Mouse (Mus musculus): ENCODE measurements around the gene Dusp16. TPM values are rescaled to one million over a fixed set of nuclear protein-coding genes. Genes with fewer than 3 reads are reported as not detected.

Gene Dusp16
- polyA plus RNA-seq, 1 experiment from 2014 or later, result 10.9 TPM

- Histone ChIP-seq H3K36me3 (ENCODE audit: control insufficient read depth, insufficient read depth, low read length) (peaks cover 12% of the 10 kb centered on the region), H3K4me2 (ENCODE audit: low read depth, low read length) (no peak overlapping the region), H3K4me3 (ENCODE audit: low read length) (no peak overlapping the region), H3K27me3 (ENCODE audit: control insufficient read depth, insufficient read depth, low read depth, low read length) (no peaks in the 10 kb centered on the region), H3K4me1 (replicated peaks; ENCODE audit: control insufficient read depth, insufficient read depth, low read length) (no peaks in the 10 kb centered on the region), H3K9ac (ENCODE audit: low read length) (no peak overlapping the region), H3K27ac (ENCODE audit: low read length) (no peak overlapping the region), H3K9me3 (ENCODE audit: control insufficient read depth, low read length) (no peaks in the 10 kb centered on the region)
- WGBS, result 84% methylated on average over 20 of the region's 20 CpGs
- ATAC-seq (ENCODE audit: low read depth), result no peak
Observed at GRCm38 (mm10) chr6:134717886-134718667, 74.3 kb downstream of the Dusp16 start.

GRCm38 (mm10) chr6:134716168-134716587, 76.2 kb downstream of the Dusp16 start:
- Histone ChIP-seq H3K27me3 (ENCODE audit: control insufficient read depth, insufficient read depth, low read depth, low read length) (no peaks in the 10 kb centered on the region), H3K36me3 (ENCODE audit: control insufficient read depth, insufficient read depth, low read length) (peaks cover 12% of the 10 kb centered on the region), H3K4me1 (replicated peaks; ENCODE audit: control insufficient read depth, insufficient read depth, low read length) (no peaks in the 10 kb centered on the region), H3K4me2 (ENCODE audit: low read depth, low read length) (no peak overlapping the region), H3K9me3 (ENCODE audit: control insufficient read depth, low read length) (no peaks in the 10 kb centered on the region), H3K9ac (ENCODE audit: low read length) (no peak overlapping the region), H3K27ac (ENCODE audit: low read length) (no peak overlapping the region), H3K4me3 (ENCODE audit: low read length) (no peak overlapping the region)
- no peak for ATAC-seq (ENCODE audit: low read depth)
- WGBS, result 55% methylated on average over 6 of the region's 6 CpGs

- 61% methylated on average over 1 of the region's 1 CpGs for WGBS
- no peak overlapping the region for H3K4me2 ChIP-seq (ENCODE audit: low read depth, low read length)
- no peaks in the 10 kb centered on the region for H3K9me3 ChIP-seq (ENCODE audit: control insufficient read depth, low read length)
- no peaks in the 10 kb centered on the region for H3K27me3 ChIP-seq (ENCODE audit: control insufficient read depth, insufficient read depth, low read depth, low read length)
- no peak overlapping the region for H3K9ac ChIP-seq (ENCODE audit: low read length)
- no peak overlapping the region for H3K4me3 ChIP-seq (ENCODE audit: low read length)
- H3K36me3 ChIP-seq (ENCODE audit: control insufficient read depth, insufficient read depth, low read length), result peaks cover 5% of the 10 kb centered on the region
- no peaks in the 10 kb centered on the region for H3K4me1 ChIP-seq (replicated peaks; ENCODE audit: control insufficient read depth, insufficient read depth, low read length)
- no peak for ATAC-seq (ENCODE audit: low read depth)
- H3K27ac ChIP-seq (ENCODE audit: low read length), result no peak overlapping the region
Observed at GRCm38 (mm10) chr6:134713897-134714296, 78.5 kb downstream of the Dusp16 start.

GRCm38 (mm10) chr6:134713321-134713720, 79.1 kb downstream of the Dusp16 start:
- no peak overlapping the region for H3K4me3 ChIP-seq (ENCODE audit: low read length)
- H3K36me3 ChIP-seq (ENCODE audit: control insufficient read depth, insufficient read depth, low read length), result peaks cover 1% of the 10 kb centered on the region
- no peaks in the 10 kb centered on the region for H3K9me3 ChIP-seq (ENCODE audit: control insufficient read depth, low read length)
- 38% methylated on average over 3 of the region's 3 CpGs for WGBS
- ATAC-seq (ENCODE audit: low read depth), result no peak
- no peaks in the 10 kb centered on the region for H3K4me1 ChIP-seq (replicated peaks; ENCODE audit: control insufficient read depth, insufficient read depth, low read length)
- no peaks in the 10 kb centered on the region for H3K27me3 ChIP-seq (ENCODE audit: control insufficient read depth, insufficient read depth, low read depth, low read length)
- H3K4me2 ChIP-seq (ENCODE audit: low read depth, low read length), result no peak overlapping the region
- H3K9ac ChIP-seq (ENCODE audit: low read length), result no peak overlapping the region
- no peak overlapping the region for H3K27ac ChIP-seq (ENCODE audit: low read length)

- Histone ChIP-seq H3K4me3 (ENCODE audit: low read length) (no peak overlapping the region), H3K4me2 (ENCODE audit: low read depth, low read length) (no peak overlapping the region), H3K27ac (ENCODE audit: low read length) (no peak overlapping the region), H3K27me3 (ENCODE audit: control insufficient read depth, insufficient read depth, low read depth, low read length) (no peaks in the 10 kb centered on the region), H3K9me3 (ENCODE audit: control insufficient read depth, low read length) (no peaks in the 10 kb centered on the region), H3K4me1 (replicated peaks; ENCODE audit: control insufficient read depth, insufficient read depth, low read length) (no peaks in the 10 kb centered on the region), H3K36me3 (ENCODE audit: control insufficient read depth, insufficient read depth, low read length) (no peaks in the 10 kb centered on the region; the same call in 1 of the 2 replicates), H3K9ac (ENCODE audit: low read length) (no peak overlapping the region)
- no peak for ATAC-seq (ENCODE audit: low read depth)
- 81% methylated on average over 15 of the region's 15 CpGs for WGBS
Observed at GRCm38 (mm10) chr6:134710020-134710419, 82.4 kb downstream of the Dusp16 start.

GRCm38 (mm10) chr6:134706467-134706866, 86.0 kb downstream of the Dusp16 start:
- H3K9ac ChIP-seq (ENCODE audit: low read length), result no peak overlapping the region
- no peak overlapping the region for H3K27ac ChIP-seq (ENCODE audit: low read length)
- no peak overlapping the region for H3K4me3 ChIP-seq (ENCODE audit: low read length)
- no peaks in the 10 kb centered on the region for H3K9me3 ChIP-seq (ENCODE audit: control insufficient read depth, low read length)
- ATAC-seq (ENCODE audit: low read depth), result no peak
- no peak overlapping the region for H3K4me2 ChIP-seq (ENCODE audit: low read depth, low read length)
- H3K27me3 ChIP-seq (ENCODE audit: control insufficient read depth, insufficient read depth, low read depth, low read length), result no peaks in the 10 kb centered on the region
- 73% methylated on average over 4 of the region's 4 CpGs for WGBS
- H3K36me3 ChIP-seq (ENCODE audit: control insufficient read depth, insufficient read depth, low read length), result no peaks in the 10 kb centered on the region; the same call in 1 of the 2 replicates
- no peaks in the 10 kb centered on the region for H3K4me1 ChIP-seq (replicated peaks; ENCODE audit: control insufficient read depth, insufficient read depth, low read length)

GRCm38 (mm10) chr6:134703053-134703690, 89.3 kb downstream of the Dusp16 start:
- H3K36me3 ChIP-seq (ENCODE audit: control insufficient read depth, insufficient read depth, low read length), result no peaks in the 10 kb centered on the region
- H3K4me1 ChIP-seq (replicated peaks; ENCODE audit: control insufficient read depth, insufficient read depth, low read length), result peaks cover 10% of the 10 kb centered on the region; the same call in 1 of the 2 replicates
- no peaks in the 10 kb centered on the region for H3K27me3 ChIP-seq (ENCODE audit: control insufficient read depth, insufficient read depth, low read depth, low read length)
- H3K4me3 ChIP-seq (ENCODE audit: low read length), result no peak overlapping the region
- ATAC-seq (ENCODE audit: low read depth), result no peak
- no peaks in the 10 kb centered on the region for H3K9me3 ChIP-seq (ENCODE audit: control insufficient read depth, low read length)
- WGBS, result 87% methylated on average over 4 of the region's 4 CpGs
- H3K4me2 ChIP-seq (ENCODE audit: low read depth, low read length), result no peak overlapping the region
- no peak overlapping the region for H3K27ac ChIP-seq (ENCODE audit: low read length)
- H3K9ac ChIP-seq (ENCODE audit: low read length), result no peak overlapping the region

GRCm38 (mm10) chr6:134702184-134702583, 90.2 kb downstream of the Dusp16 start:
- Histone ChIP-seq H3K9me3 (ENCODE audit: control insufficient read depth, low read length) (no peaks in the 10 kb centered on the region), H3K9ac (ENCODE audit: low read length) (no peak overlapping the region), H3K4me2 (ENCODE audit: low read depth, low read length) (no peak overlapping the region), H3K27me3 (ENCODE audit: control insufficient read depth, insufficient read depth, low read depth, low read length) (no peaks in the 10 kb centered on the region), H3K4me1 (replicated peaks; ENCODE audit: control insufficient read depth, insufficient read depth, low read length) (peaks cover 10% of the 10 kb centered on the region; the same call in 1 of the 2 replicates), H3K27ac (ENCODE audit: low read length) (no peak overlapping the region), H3K4me3 (ENCODE audit: low read length) (no peak overlapping the region), H3K36me3 (ENCODE audit: control insufficient read depth, insufficient read depth, low read length) (no peaks in the 10 kb centered on the region)
- WGBS, result 94% methylated on average over 7 of the region's 7 CpGs
- ATAC-seq (ENCODE audit: low read depth), result no peak

- Histone ChIP-seq H3K27me3 (ENCODE audit: control insufficient read depth, insufficient read depth, low read depth, low read length) (no peaks in the 10 kb centered on the region), H3K9ac (ENCODE audit: low read length) (no peak overlapping the region), H3K4me2 (ENCODE audit: low read depth, low read length) (no peak overlapping the region), H3K4me3 (ENCODE audit: low read length) (no peak overlapping the region), H3K4me1 (replicated peaks; ENCODE audit: control insufficient read depth, insufficient read depth, low read length) (peaks cover 10% of the 10 kb centered on the region; the same call in 1 of the 2 replicates), H3K36me3 (ENCODE audit: control insufficient read depth, insufficient read depth, low read length) (no peaks in the 10 kb centered on the region), H3K9me3 (ENCODE audit: control insufficient read depth, low read length) (no peaks in the 10 kb centered on the region), H3K27ac (ENCODE audit: low read length) (peak overlapping the region; percentile 55; the same call in 1 of the 2 replicates)
- ATAC-seq (ENCODE audit: low read depth), result peak; percentile 26; the same call in 1 of the 2 replicates
- 67% methylated on average over 6 of the region's 6 CpGs for WGBS
Observed at GRCm38 (mm10) chr6:134701211-134701602, 91.2 kb downstream of the Dusp16 start.
